9 mouse cellular contexts compared by ENCODE assay signal in genomic region chr5:64075506-64075905, GRCm38 (mm10). TPM values are rescaled to one million over a fixed set of nuclear protein-coding genes. Genes with fewer than 3 reads are reported as not detected.
DNase-seq lines count a peak whose midpoint lies in the region; ATAC-seq and TF ChIP-seq lines count a peak whose summit lies in the region.
"Had no signal": no experiment of that assay in that cellular context is flagged by ENCODE, and none has a peak within 500 bp of the region (broad histone marks: within the 10 kb centered on the region; RNA-seq: fewer than 3 reads in every experiment).

No protein-coding gene starts in this region.

- H3K27ac ChIP-seq in intestine, postnatal 0 days (ENCODE audit: low read depth, low read length) = no peak overlapping the region
- H3K27ac ChIP-seq in intestine, embryonic 16.5 days (ENCODE audit: low read length) = no peak overlapping the region
- H3K27ac ChIP-seq: heart, embryonic 15.5 days; limb, embryonic 12.5 days had no signal

- no peaks in the 10 kb centered on the region for H3K4me1 ChIP-seq in intestine, postnatal 0 days (replicated peaks; ENCODE audit: control insufficient read depth, insufficient read depth, low read length)
- H3K4me1 ChIP-seq in intestine, embryonic 16.5 days (ENCODE audit: control insufficient read depth, insufficient read depth, low read length) = no peaks in the 10 kb centered on the region
- H3K4me1 ChIP-seq: heart, embryonic 15.5 days; limb, embryonic 12.5 days had no signal

- H3K9ac ChIP-seq in intestine, postnatal 0 days (ENCODE audit: low read depth, low read length) = no peak overlapping the region
- H3K9ac ChIP-seq in intestine, embryonic 16.5 days (ENCODE audit: low read depth, low read length) = no peak overlapping the region
- H3K9ac ChIP-seq: heart, embryonic 15.5 days; limb, embryonic 12.5 days had no signal

- H3K4me3 ChIP-seq in intestine, postnatal 0 days (ENCODE audit: low read depth, low read length) = no peak overlapping the region
- no peak overlapping the region for H3K4me3 ChIP-seq in intestine, embryonic 16.5 days (ENCODE audit: low read length)
- H3K4me3 ChIP-seq: heart, embryonic 15.5 days; limb, embryonic 12.5 days had no signal

- no peaks in the 10 kb centered on the region for H3K27me3 ChIP-seq in intestine, postnatal 0 days (replicated peaks; ENCODE audit: control insufficient read depth, insufficient read depth, low read length)
- H3K27me3 ChIP-seq in intestine, embryonic 16.5 days (replicated peaks; ENCODE audit: control insufficient read depth, insufficient read depth, low read length) = no peaks in the 10 kb centered on the region
- H3K27me3 ChIP-seq: limb, embryonic 12.5 days had no signal

- 36% methylated on average over 3 of the region's 3 CpGs for WGBS in intestine, postnatal 0 days
- WGBS in intestine, embryonic 16.5 days = 40% methylated on average over 3 of the region's 3 CpGs

- peak; percentile 84 for DNase-seq in 3T3-L1 (ENCODE audit: low read depth, low spot score)
- DNase-seq in CD8-positive naive resting alpha-beta T cell, adult 2 months (ENCODE audit: low read depth in 2 of 2, low spot score in 2 of 2) = peak; percentile 6 to 43
- peak; percentile 58 for DNase-seq in kidney, postnatal 10 days
- no peak for DNase-seq in ovary, postnatal 10 days (ENCODE audit: low spot score)

- H3K4me2 ChIP-seq in intestine, postnatal 0 days (replicated peaks; ENCODE audit: low read depth) = no peak overlapping the region
- H3K4me2 ChIP-seq in intestine, embryonic 16.5 days (ENCODE audit: low read depth, low read length) = no peak overlapping the region
- H3K4me2 ChIP-seq: heart, embryonic 15.5 days; limb, embryonic 12.5 days had no signal

- H3K9me3 ChIP-seq in intestine, postnatal 0 days (ENCODE audit: control insufficient read depth) = no peaks in the 10 kb centered on the region
- no peaks in the 10 kb centered on the region for H3K9me3 ChIP-seq in intestine, embryonic 16.5 days (ENCODE audit: control insufficient read depth, low read length)
- H3K9me3 ChIP-seq: heart, embryonic 15.5 days; limb, embryonic 12.5 days had no signal

- TF ChIP-seq CTCF in intestine, postnatal 0 days (IDR thresholded peaks at IDR 0.05; ENCODE audit: low read depth) = peak; percentile 50

- no peaks in the 10 kb centered on the region for H3K36me3 ChIP-seq in intestine, postnatal 0 days (ENCODE audit: control insufficient read depth, insufficient read depth)
- H3K36me3 ChIP-seq in intestine, embryonic 16.5 days (ENCODE audit: control insufficient read depth, insufficient read depth, low read length) = no peaks in the 10 kb centered on the region
- H3K36me3 ChIP-seq: heart, embryonic 15.5 days; limb, embryonic 12.5 days had no signal

- ATAC-seq in intestine, postnatal 0 days = no peak
- ATAC-seq in intestine, embryonic 16.5 days = no peak
- no peak for ATAC-seq in megakaryocyte, adult 5-6 weeks (ENCODE audit: poor library complexity, severe bottlenecking)

RNA-seq across cellular contexts. Expression of gene Pgm2, which starts 17.2 kb away (rescaled TPM):
- 30.1 and 36.3 TPM in 2 replicates for polyA plus RNA-seq in intestine, postnatal 0 days (2015; fragmentation: Nextera tagmentation; extraction: Ambion mirVana)
- 37.6 and 38.5 TPM in 2 replicates for polyA plus RNA-seq in intestine, embryonic 16.5 days (2015; fragmentation: Nextera tagmentation; extraction: Ambion mirVana)
- 42.4 and 53.4 TPM in 2 replicates for total RNA-seq in megakaryocyte, adult 5-6 weeks (2015)
- 40.5 and 41.3 TPM in 2 replicates for total RNA-seq in megakaryocyte, adult 5-6 weeks (2017)
